Mouse (Mus musculus) layer of hippocampus, adult 8-10 months (tissue): ENCODE measurements around the gene Lst1. TPM values are rescaled to one million over a fixed set of nuclear protein-coding genes. Genes with fewer than 3 reads are reported as not detected.

Experiments used
- DNase-seq, 2 experiments: peaks; one replicate each; pipeline ENCODE4 v3.0.0; 2022; ENCODE audit warnings: low spot score in 2 of 2
- total RNA-seq, 4 experiments: library from RNA; stranded (reverse); gene quantifications; 2 replicates each; pipeline ENCODE4 v1.2.4; 2022

Lst1 gene
- total RNA-seq, 4 experiments from 2014 or later = 5.0 to 13.2 (median 7.1) TPM

GRCm38 (mm10) chr17:35159638-35160037 lies 28.6 kb downstream of the Lst1 start:
- DNase-seq = no peak

- DNase-seq = no peak
Observed at GRCm38 (mm10) chr17:35158850-35159593, 29.2 kb downstream of the Lst1 start.

- DNase-seq = no peak
Observed at GRCm38 (mm10) chr17:35157661-35158175, 30.5 kb downstream of the Lst1 start.

- no peak for DNase-seq
Observed at GRCm38 (mm10) chr17:35157254-35157653, 31.0 kb downstream of the Lst1 start.

DNA sequence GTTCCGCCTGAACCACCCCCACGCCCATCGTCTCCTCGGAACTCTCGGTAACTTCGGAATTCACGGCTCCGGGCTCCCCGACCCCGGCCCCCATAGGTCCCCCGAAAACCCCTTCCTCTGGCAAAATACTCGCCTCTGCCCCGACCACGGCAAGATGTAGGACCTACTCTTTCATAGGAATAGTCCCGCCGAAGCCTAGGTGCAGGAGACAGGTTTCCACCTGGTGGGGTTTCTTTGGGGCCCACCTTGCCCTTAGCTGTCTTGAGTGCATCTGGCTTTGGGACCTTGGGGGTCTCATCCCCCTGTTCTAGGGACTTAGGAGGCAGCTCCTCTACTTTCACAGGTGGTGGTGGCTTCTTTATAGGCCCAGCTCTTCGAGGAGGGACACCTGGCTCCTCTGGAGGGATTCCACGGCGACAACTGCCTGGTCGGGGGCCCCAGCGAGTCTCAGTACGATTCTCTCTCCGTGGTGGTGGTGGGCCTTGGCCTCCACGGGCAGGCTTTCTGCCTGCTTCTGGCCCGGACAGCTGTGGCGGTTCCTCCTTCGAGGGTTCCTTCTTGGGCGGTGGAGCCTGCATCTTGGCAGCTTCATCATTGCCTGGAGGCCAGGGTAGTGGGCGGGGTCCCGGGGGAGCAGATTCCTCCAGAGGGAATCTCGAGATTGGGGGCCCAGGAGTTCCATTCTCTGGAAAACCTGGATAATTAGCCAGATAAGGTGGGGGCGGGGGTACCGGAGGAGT lies 31.6 kb downstream of the Lst1 start:
- no peak for DNase-seq

DNA sequence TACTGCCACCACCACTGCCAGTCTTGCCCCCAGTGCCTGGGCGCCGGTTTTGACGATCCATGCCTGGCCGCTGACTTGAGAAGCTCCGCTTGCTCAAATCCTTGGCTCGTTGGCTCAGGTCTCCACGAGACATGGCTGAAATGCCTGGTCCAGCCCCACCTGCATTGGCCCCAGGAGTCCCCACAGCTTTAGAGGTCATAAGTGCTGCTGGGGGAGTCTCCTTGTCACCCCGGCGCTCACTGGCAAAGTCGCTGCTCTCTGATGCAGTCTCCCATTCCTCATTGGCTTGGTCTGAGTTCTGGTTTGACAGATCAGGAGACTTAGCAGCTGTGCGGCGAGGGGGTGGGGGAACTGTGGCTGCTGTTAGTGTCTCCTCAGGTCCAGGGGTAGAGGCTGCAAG lies 32.8 kb downstream of the Lst1 start:
- no peak for DNase-seq

- no peak for DNase-seq
Observed at GRCm38 (mm10) chr17:35154616-35155015, 33.6 kb downstream of the Lst1 start.

DNA sequence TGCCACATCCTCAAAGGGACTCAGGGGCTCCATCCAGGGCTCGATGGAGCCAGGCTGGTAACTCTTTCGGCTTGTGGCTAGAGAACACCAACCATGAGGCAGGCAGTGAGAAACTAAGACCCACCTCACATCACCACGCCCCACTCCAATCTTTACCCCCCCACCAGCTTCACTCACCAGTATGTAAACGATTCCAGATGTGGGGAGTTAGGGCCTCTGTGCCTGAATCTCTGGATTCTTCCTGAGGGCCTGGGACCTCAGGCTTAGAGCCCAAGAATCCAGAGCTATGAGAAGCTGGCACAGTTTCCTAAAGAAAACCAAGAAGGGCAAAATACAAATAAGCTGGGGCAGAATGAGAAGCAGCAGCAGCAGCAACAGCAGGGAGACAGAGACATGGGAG lies 34.3 kb downstream of the Lst1 start:
- DNase-seq = no peak

GRCm38 (mm10) chr17:35153077-35153476 lies 35.2 kb downstream of the Lst1 start:
- DNase-seq = no peak

- no peak for DNase-seq
Observed at GRCm38 (mm10) chr17:35152121-35152520, 36.1 kb downstream of the Lst1 start.

DNA sequence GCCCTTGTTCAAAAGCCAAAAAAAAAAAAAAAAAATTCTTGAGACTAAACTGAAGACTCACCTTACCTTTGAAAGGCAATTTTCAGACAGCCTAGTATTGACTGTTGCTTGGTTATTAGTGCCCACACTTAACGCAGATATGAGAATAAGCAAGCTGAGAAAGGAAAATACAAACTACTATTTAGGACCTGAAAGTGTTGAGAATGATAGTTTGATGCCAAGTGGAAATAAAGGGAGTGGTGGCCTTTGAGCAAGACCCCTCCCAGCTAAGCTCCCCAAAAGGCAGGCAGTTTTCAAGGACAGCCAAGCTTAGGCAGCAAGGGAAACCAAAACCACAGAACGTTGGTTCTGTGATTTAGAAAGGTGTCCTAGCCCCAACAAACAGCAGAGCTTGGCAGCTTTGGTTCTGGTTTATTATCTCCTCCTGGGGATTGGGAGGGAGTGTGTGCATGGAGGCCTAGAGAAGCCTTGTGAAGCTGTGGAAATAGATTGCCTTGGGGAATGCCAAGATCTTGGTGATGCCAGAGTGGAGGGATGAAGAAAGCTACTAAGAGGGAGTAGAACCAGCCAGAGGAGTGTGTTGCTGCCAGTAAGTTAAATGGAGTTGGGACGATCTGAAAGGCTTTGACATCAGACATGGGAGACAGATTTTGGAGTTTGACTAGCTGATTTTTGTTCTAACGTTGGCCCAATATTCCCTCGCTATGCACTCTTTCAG lies 40.2 kb downstream of the Lst1 start:
- DNase-seq = no peak

- no peak for DNase-seq
Observed at GRCm38 (mm10) chr17:35147348-35147747, 40.9 kb downstream of the Lst1 start.

GRCm38 (mm10) chr17:35146139-35146538 lies 42.1 kb downstream of the Lst1 start:
- DNase-seq = no peak

- no peak for DNase-seq
Observed at GRCm38 (mm10) chr17:35141971-35142370, 46.3 kb downstream of the Lst1 start.

DNA sequence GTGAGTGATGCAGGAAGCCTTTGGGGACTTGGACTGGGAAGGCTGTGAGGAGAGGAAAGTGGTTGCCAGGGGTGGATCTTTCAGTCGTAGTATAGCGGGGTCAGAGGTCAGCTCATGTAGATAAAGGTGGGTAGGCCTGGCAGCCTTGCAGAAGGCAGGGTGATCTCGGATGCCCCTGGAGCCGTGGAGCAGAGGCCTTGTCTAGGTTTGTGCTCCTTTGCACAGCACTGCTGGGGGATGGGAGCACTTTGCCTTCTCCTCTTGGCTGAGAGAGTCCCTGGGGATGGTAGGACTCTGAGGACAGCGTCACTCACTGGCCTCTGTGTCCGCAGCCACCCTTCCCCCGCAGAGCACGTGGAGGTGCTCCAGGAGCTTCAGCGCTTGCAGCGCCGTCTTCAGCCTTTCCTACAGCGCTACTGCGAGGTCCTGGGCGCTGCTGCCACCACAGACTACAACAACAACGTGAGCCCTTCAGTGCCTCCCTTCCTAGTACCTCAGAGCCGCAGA lies 47.7 kb downstream of the Lst1 start:
- DNase-seq = no peak

DNA sequence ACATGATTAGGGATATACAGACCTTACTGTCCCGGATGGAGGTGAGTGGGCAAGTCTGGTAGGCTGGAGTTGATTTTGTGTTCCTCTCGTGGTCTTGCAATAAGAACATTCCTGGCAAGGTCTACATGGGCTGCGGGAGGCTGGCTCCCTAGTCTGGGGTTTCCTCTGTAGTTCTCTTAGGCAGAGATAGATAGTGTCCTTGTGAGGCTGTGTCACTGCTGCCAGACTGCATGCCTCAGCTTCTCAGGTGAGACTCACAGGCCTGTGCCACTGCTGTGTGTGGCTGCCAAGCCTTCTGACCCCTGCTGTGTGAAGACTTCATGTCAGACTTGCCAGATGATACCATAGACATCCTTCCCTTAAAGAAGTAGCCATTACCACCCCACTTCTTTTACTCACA lies 49.0 kb downstream of the Lst1 start:
- DNase-seq = no peak

- peak in 1 of 2 experiments; percentile 56 for DNase-seq
Observed at GRCm38 (mm10) chr17:35135591-35136320, 52.5 kb downstream of the Lst1 start.
